ENCODE assay signal across 17 mouse cellular contexts in the genomic region with DNA sequence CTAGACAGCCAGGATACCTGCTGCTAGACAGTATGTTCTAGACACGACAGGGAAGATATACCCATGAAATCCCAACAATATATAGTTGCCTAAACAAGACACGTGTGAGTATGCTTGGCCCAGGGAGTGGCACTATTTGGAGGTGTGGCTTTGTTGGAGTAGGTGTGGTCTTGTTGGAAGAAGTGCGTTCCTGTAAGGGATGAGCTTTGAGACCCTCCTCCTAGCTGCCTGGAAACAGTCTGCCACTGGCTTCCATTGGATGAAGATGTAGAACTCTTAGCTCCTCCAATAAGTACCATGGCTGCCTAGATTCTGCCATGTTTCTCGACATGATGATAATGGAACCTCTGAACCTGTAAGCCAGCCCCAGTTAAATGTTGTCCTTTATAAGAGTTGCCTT.
"Had no signal": no experiment of that assay in that cellular context is flagged by ENCODE, and none has a peak within 500 bp of the region (broad histone marks: within the 10 kb centered on the region; RNA-seq: fewer than 3 reads in every experiment).

No protein-coding gene starts in this region.

- H3K27ac ChIP-seq: lung, embryonic 15.5 days; macrophage; midbrain, embryonic 13.5 days; midbrain, embryonic 15.5 days; neural tube, embryonic 12.5 days had no signal

- H3K27me3 ChIP-seq: lung, embryonic 15.5 days; megakaryocyte, embryonic 14.5 days; midbrain, embryonic 13.5 days; midbrain, embryonic 15.5 days; neural tube, embryonic 12.5 days had no signal

- H3K36me3 ChIP-seq: lung, embryonic 15.5 days; midbrain, embryonic 13.5 days; midbrain, embryonic 15.5 days; neural tube, embryonic 12.5 days had no signal

- H3K4me1 ChIP-seq: lung, embryonic 15.5 days; neural tube, embryonic 12.5 days had no signal

- H3K9ac ChIP-seq: lung, embryonic 15.5 days; midbrain, embryonic 13.5 days; midbrain, embryonic 15.5 days; neural tube, embryonic 12.5 days had no signal

- H3K4me2 ChIP-seq: lung, embryonic 15.5 days; midbrain, embryonic 11.5 days; midbrain, embryonic 13.5 days; midbrain, embryonic 15.5 days; neural tube, embryonic 12.5 days had no signal

- H3K4me3 ChIP-seq: lung, embryonic 15.5 days; megakaryocyte, embryonic 14.5 days; midbrain, embryonic 13.5 days; midbrain, embryonic 15.5 days; neural tube, embryonic 12.5 days had no signal

- DNase-seq: lung, adult 2 months; lung, postnatal 14 days; lung, postnatal 36 days; right cerebral cortex, postnatal 14 days; right cerebral cortex, postnatal 4 days; spleen, adult 18-20 months; thymus, adult 18-20 months; thymus, postnatal 14 days; thymus, postnatal 36 days had no signal

- H3K9me3 ChIP-seq: lung, embryonic 15.5 days; megakaryocyte, embryonic 14.5 days; midbrain, embryonic 13.5 days; midbrain, embryonic 15.5 days; neural tube, embryonic 12.5 days had no signal

- ATAC-seq: lung, postnatal 0 days; midbrain, embryonic 13.5 days; midbrain, embryonic 15.5 days had no signal
